Mouse (Mus musculus) brain, adult 10 weeks (tissue): ENCODE measurements around the gene Galnt11. TPM values are rescaled to one million over a fixed set of nuclear protein-coding genes. Genes with fewer than 3 reads are reported as not detected.

ENCODE experiments used
- polyA plus RNA-seq: library from polyadenylated mRNA; stranded (reverse); fragments of 350-450 nt; fragmentation: Illumina TruSeq; extraction: RNeasy Lipid Tissue Mini Kit (QIAGEN cat#74804); gene quantifications from one replicate; pipeline ENCODE4 v1.2.3, GENCODE M21; 2015; ENCODE audit warnings: low read depth, low replicate concordance

Galnt11 gene
- polyA plus RNA-seq = 36.1 TPM

DNA sequence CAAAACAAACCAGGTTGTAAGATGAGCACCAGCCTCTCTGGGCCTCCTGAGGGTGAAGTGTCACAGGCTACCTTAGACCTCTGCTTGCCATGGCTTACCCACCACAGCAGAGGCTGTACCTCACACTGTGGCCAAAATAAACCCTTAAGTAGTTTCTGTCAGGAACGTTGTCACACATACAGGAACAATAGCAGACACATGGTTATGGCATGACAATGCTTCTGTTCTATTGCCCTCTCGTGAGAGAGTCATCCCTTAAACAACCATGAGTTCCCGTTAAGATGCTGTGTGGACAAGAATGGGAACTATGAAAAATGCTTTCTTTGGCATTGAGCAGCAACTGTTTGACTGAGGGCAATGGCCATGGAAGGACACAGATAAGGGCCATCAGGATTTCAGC lies at the start of gene Galnt11:
Gene Galnt11 (plus strand): TSS at position 301 of the 400 bp plus-strand sequence.

GRCm38 (mm10) chr5:25181004-25181531 lies 40.6 kb upstream of the Galnt11 start, which contains the start of gene Galntl5:
TSS of gene Galntl5 (plus strand) at chr5:25181460.

GRCm38 (mm10) chr5:25222752-25223702 lies 1.3 kb downstream of the Galnt11 start, which contains the start of gene E130116L18Rik:
TSS of gene E130116L18Rik (minus strand) at chr5:25223153.

Other genes starting within 250 kb of the Galnt11 start
- gene Prkag2, start 121.3 kb upstream of the Galnt11 start, polyA plus RNA-seq = 99.5 TPM
- gene Galntl5, start 40.4 kb upstream of the Galnt11 start, polyA plus RNA-seq = not detected
- not detected for gene E130116L18Rik, start 1.2 kb downstream of the Galnt11 start, polyA plus RNA-seq